Mouse (Mus musculus): ENCODE data around the gene Zfp512. TPM values are rescaled to one million over a fixed set of nuclear protein-coding genes. Genes with fewer than 3 reads are reported as not detected.

Zfp512 gene
- 42.7 TPM for polyA plus RNA-seq (2017; shearing (Covaris generic))

DNA sequence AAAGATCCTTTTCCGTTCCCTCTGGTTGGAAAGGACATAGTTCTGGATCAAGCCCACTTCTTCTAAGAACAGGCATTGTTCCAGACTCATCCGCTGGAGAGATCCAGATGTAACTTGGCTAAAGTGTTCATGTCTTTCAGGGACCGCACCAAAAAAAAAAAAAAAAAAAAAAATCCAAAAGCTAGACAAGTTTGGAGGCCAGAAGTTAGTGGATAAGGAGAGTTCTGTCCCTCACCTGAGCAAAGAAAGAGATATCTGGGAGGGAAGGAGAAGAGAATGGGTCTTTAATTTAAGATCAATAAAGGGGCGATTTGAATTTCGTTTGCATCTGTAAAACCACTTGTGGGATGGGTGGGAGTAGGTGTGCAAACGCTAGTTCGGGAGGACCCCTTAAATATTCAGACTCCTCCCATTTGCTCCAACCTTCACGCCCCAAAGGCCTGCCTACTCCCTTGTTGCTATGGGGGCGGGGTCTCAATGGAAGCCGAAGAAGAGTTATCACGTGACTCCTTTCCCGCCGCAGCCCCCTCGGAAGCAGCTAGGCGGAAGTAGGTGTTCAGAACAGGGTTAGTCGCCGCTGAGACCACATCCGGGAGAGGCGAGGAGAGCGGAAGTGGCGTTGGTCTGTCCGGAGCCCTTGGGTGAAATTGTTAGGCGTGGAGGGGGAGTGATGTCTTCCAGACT is at the start of gene Zfp512:
Gene Zfp512 (plus strand): TSS at position 554 of the 684 bp plus-strand sequence.

GRCm38 (mm10) chr5:31485440-31485839 is 33.2 kb downstream of the Zfp512 start, which contains the start of gene 4930548H24Rik:
Gene 4930548H24Rik (plus strand): TSS chr5:31485740.

DNA sequence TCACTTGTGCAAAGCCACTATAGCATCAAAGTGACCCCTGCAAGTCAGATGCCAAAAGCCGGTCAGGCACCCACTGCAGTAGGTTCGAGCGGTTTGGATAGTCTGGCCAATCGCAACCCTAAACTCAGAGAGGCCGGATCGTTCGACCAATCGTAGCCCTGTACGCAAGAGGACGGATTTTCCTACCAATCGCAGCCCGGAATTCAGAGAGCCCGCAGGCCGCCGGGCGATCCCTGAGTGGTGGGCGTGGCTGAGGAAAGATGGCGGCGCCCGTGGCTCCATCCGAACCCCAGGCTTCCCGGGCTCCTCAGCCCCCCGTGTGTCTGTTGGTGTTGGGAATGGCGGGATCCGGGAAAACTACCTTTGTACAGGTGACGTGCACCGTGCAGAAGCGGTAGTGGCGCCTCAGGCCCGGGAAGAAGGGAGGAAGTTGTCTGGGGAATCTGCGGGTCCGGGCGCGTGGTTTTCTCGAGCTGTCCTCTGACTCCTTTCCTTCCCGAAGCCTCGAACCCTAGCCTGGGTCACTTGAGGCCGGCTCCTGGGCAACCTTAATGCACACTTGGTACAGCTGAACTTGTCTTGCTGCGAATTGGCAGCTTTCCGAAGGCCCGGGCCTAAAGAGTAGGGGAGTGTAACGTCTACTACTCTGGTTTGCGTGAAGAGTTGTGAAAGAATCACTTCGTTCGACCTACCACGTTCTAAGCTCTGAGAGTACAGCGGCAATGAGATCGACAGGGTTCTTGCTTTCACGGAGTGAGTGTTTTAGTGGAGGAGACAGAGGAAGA is 42.5 kb downstream of the Zfp512 start, which contains the start of gene Gpn1:
Gene Gpn1 (plus strand): TSS at position 229 of the 785 bp plus-strand sequence.

DNA sequence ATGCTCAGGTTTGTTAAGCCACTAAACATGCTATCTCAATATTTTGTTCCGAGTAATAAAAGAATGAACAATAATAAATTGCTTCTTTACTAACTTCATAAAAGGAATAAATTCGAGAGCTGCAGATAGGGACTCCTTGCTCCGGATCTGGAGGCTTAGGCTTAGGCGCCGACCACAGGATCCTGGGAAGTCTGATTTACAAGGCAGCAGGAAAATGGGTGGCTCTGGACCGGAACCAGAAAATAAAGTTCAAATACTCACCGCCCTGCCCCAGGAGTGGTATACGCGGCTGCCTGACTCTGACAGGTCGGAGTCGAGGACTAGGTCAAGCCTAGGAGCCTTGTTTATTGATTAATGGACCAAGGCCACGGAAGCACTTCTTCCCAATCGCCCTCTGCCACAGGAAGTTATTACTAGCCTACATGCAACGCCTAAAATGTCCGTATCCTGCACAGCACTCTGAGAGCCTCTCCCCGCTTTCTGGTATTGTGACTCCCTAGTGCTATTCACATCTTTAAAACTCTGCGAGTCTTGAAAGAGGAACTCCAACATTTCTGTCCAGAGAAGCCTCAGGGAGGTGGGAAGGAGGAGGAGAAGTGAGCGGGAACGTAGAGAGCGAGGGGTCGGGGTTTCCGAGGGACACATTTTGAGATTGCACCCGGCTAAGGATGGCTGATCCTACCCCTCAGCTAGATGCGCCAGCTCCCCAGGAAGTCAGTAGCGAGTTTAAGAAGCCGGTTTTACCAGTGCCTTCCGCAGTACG is 74.3 kb downstream of the Zfp512 start, which contains the start of gene Slc4a1ap:
Gene Slc4a1ap (plus strand): TSS at position 642 of the 763 bp plus-strand sequence.

DNA sequence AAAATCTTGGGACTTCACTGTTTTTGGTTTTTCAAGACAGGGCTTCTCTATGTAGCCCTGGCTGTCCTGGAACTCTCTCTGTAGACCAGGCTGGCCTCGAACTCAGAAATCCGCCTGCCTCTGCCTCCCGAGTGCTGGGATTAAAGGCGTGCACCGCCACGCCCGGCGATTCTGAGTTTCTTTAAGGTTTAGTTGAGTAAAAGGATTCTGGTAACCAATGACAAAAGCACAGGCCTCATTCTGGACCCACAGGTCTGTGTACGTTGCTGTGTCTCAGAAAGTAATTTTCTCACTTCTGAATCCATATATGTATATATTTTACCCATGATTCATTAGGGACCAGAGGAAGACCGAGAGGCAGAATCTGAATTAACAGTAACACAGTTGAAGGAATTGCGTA is 75.5 kb downstream of the Zfp512 start, which contains the start of gene Supt7l:
Gene Supt7l (minus strand): TSS at position 101 of the 400 bp plus-strand sequence.

Other genes with a start within 250 kb of the Zfp512 start
- 169 TPM for gene Ppm1g, start 231.7 kb upstream of the Zfp512 start, polyA plus RNA-seq (2017; shearing (Covaris generic))
- 259 TPM for gene Nrbp1, start 211.6 kb upstream of the Zfp512 start, polyA plus RNA-seq (2017; shearing (Covaris generic))
- gene Gm9970, start 211.2 kb upstream of the Zfp512 start, polyA plus RNA-seq (2017; shearing (Covaris generic)) = 0.67 TPM
- 55.3 TPM for gene Krtcap3, start 200.7 kb upstream of the Zfp512 start, polyA plus RNA-seq (2017; shearing (Covaris generic))
- 10.5 TPM for gene Ift172, start 161.3 kb upstream of the Zfp512 start, polyA plus RNA-seq (2017; shearing (Covaris generic))
- 0.90 TPM for gene Fndc4, start 156.4 kb upstream of the Zfp512 start, polyA plus RNA-seq (2017; shearing (Covaris generic))
- gene Gckr, start 155.0 kb upstream of the Zfp512 start, polyA plus RNA-seq (2017; shearing (Covaris generic)) = 0.51 TPM
- not detected for gene 4930548H24Rik, start 33.3 kb downstream of the Zfp512 start, polyA plus RNA-seq (2017; shearing (Covaris generic))
- gene Gpn1, start 42.3 kb downstream of the Zfp512 start, polyA plus RNA-seq (2017; shearing (Covaris generic)) = 43.6 TPM
- 73.2 TPM for gene Slc4a1ap, start 74.6 kb downstream of the Zfp512 start, polyA plus RNA-seq (2017; shearing (Covaris generic))
- 23.2 TPM for gene Supt7l, start 75.4 kb downstream of the Zfp512 start, polyA plus RNA-seq (2017; shearing (Covaris generic))
- gene Mrpl33, start 144.5 kb downstream of the Zfp512 start, polyA plus RNA-seq (2017; shearing (Covaris generic)) = 131 TPM
- gene Rbks, start 245.2 kb downstream of the Zfp512 start, polyA plus RNA-seq (2017; shearing (Covaris generic)) = 10.9 TPM
- gene Babam2, start 245.3 kb downstream of the Zfp512 start, polyA plus RNA-seq (2017; shearing (Covaris generic)) = 46.7 TPM